Mouse (Mus musculus) ovary, adult 10 weeks (tissue): ENCODE data around the gene Kidins220. TPM values are rescaled to one million over a fixed set of nuclear protein-coding genes. Genes with fewer than 3 reads are reported as not detected.

Source experiments
- polyA plus RNA-seq: library from polyadenylated mRNA; stranded (reverse); fragments of 350-450 nt; fragmentation: Illumina TruSeq; extraction: RNeasy Lipid Tissue Mini Kit (QIAGEN cat#74804); gene quantifications from one replicate; pipeline ENCODE4 v1.2.3, GENCODE M21; 2014

The Kidins220 gene
- 58.8 TPM for polyA plus RNA-seq

DNA sequence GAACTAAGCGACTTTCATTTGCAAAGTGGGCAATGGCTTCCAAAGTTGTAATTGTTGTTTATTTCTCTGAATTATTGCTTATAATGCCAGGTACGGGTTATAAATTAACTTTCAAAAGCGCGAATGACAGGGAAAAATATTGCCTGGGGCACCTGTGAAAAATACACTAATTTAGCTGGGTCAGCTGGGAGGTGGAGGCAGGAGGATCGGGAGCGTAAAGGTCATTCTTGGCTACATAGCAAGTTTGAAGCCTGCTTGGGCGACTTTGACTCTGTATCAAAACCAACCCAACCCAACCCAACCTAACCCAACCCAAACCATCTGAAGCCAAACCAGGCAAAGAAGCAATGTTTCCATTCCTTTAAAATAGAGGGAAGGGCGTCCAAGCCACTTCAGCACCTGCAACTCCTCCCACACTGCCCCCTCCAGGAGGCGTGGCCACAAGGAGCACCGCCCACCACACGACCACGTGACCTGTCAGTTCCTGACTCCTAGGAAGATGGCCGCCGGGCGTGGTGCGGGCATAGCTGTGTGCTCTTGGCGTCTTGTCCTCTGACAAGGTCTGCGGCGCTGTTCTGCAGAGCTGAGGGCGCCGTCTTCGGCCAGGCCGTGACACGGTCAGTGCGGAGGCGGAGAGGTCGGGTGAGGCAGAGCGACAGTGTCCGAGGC lies at the start of gene Kidins220:
Kidins220 (plus strand) TSS at position 480 of the 669 bp plus-strand sequence.

DNA sequence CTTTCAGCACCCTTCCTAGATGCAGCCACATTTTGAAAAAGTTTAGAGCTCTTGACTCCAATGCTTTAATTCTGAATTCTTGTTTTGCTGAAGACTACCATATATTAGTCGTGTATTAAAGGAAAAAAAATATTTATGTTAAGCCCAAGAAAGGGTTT lies 122.2 kb downstream of the Kidins220 start, which contains the start of gene Id2:
Id2 (minus strand) TSS at position 89 of the 158 bp plus-strand sequence.

Other genes starting within 250 kb of the Kidins220 start
- 128 TPM for gene Mboat2, start 144.0 kb upstream of the Kidins220 start, polyA plus RNA-seq
- 273 TPM for gene Id2, start 122.2 kb downstream of the Kidins220 start, polyA plus RNA-seq